Comparison of ENCODE assay signal across 7 mouse cellular contexts in genomic region chr9:110116353-110116976, GRCm38 (mm10). TPM values are rescaled to one million over a fixed set of nuclear protein-coding genes. Genes with fewer than 3 reads are reported as not detected.
DNase-seq lines count a peak whose midpoint lies in the region; ATAC-seq lines count a peak whose summit lies in the region.

No protein-coding gene starts in this region.

- H3K4me3 ChIP-seq in lung, embryonic 15.5 days = peak overlapping the region; percentile 78
- peak overlapping the region; percentile 95 for H3K4me3 ChIP-seq in embryonic facial prominence, embryonic 13.5 days
- H3K4me3 ChIP-seq in limb, embryonic 10.5 days = peak overlapping the region; percentile 72

- H3K27me3 ChIP-seq in lung, embryonic 15.5 days = no peaks in the 10 kb centered on the region
- H3K27me3 ChIP-seq in embryonic facial prominence, embryonic 13.5 days = no peaks in the 10 kb centered on the region
- H3K27me3 ChIP-seq in limb, embryonic 10.5 days (ENCODE audit: low read depth, poor library complexity, severe bottlenecking) = no peaks in the 10 kb centered on the region
- H3K27me3 ChIP-seq in splenic B cell, adult 2 months (ENCODE audit: control insufficient read depth, insufficient read depth, low read length, poor library complexity, severe bottlenecking) = no peaks in the 10 kb centered on the region

- DNase-seq in lung, adult 18-20 months = no peak
- no peak for DNase-seq in limb, embryonic 10.5 days (ENCODE audit: low spot score)
- DNase-seq in splenic B cell, adult 2 months (ENCODE audit: low read depth, low spot score) = peak; percentile 5
- DNase-seq in layer of hippocampus, postnatal 25 days (ENCODE audit: extremely low spot score in 1 of 2, low spot score in 1 of 2) = no peak
- no peak for DNase-seq in frontal cortex, postnatal 14 days (ENCODE audit: low spot score in 2 of 2)

- peak overlapping the region; percentile 98 for H3K27ac ChIP-seq in lung, embryonic 15.5 days
- H3K27ac ChIP-seq in embryonic facial prominence, embryonic 13.5 days = peak overlapping the region; percentile 97
- peak overlapping the region; percentile 97 for H3K27ac ChIP-seq in limb, embryonic 10.5 days

- peak overlapping the region; percentile 73 for H3K9ac ChIP-seq in lung, embryonic 15.5 days
- peak overlapping the region; percentile 98 for H3K9ac ChIP-seq in embryonic facial prominence, embryonic 13.5 days

- ATAC-seq in lung, embryonic 15.5 days (ENCODE audit: borderline replicate concordance, extremely low read depth, low FRiP score, low TSS enrichment) = no peak
- no peak; the same call in 1 of the 2 replicates for ATAC-seq in embryonic facial prominence, embryonic 13.5 days (ENCODE audit: insufficient number of reproducible peaks, insufficient read depth, low FRiP score, low TSS enrichment, low read depth)

- WGBS in lung, embryonic 15.5 days = 6% methylated on average over 10 of the region's 10 CpGs
- WGBS in embryonic facial prominence, embryonic 13.5 days = 9% methylated on average over 10 of the region's 10 CpGs
- 10% methylated on average over 10 of the region's 10 CpGs for WGBS in limb, embryonic 10.5 days

- H3K9me3 ChIP-seq in lung, embryonic 15.5 days = no peaks in the 10 kb centered on the region
- H3K9me3 ChIP-seq in embryonic facial prominence, embryonic 13.5 days = no peaks in the 10 kb centered on the region
- H3K9me3 ChIP-seq in limb, embryonic 10.5 days (replicated peaks) = no peaks in the 10 kb centered on the region

- H3K4me2 ChIP-seq in lung, embryonic 15.5 days = peak overlapping the region; percentile 77
- peak overlapping the region; percentile 71 for H3K4me2 ChIP-seq in embryonic facial prominence, embryonic 13.5 days

- H3K36me3 ChIP-seq in lung, embryonic 15.5 days = peaks cover 35% of the 10 kb centered on the region; the same call in 1 of the 2 replicates
- H3K36me3 ChIP-seq in embryonic facial prominence, embryonic 13.5 days = peaks cover 37% of the 10 kb centered on the region
- H3K36me3 ChIP-seq in limb, embryonic 10.5 days = peaks cover 53% of the 10 kb centered on the region
- no peaks in the 10 kb centered on the region; the same call in none of the 2 replicates for H3K36me3 ChIP-seq in splenic B cell, adult 2 months (ENCODE audit: control insufficient read depth, insufficient read depth, low read length, poor library complexity, severe bottlenecking)

- peaks cover 9% of the 10 kb centered on the region for H3K4me1 ChIP-seq in lung, embryonic 15.5 days
- peaks cover 18% of the 10 kb centered on the region for H3K4me1 ChIP-seq in embryonic facial prominence, embryonic 13.5 days
- H3K4me1 ChIP-seq in limb, embryonic 10.5 days = peaks cover 16% of the 10 kb centered on the region

RNA-seq across cellular contexts. Expression of gene Smarcc1, which starts 1.0 kb away (rescaled TPM):
- polyA plus RNA-seq in lung, embryonic 15.5 days (2015; fragmentation: Nextera tagmentation; extraction: Ambion mirVana) = 122 TPM in 2 replicates
- polyA plus RNA-seq in embryonic facial prominence, embryonic 13.5 days (2015; fragmentation: Nextera tagmentation; extraction: Ambion mirVana) = 188 and 204 TPM in 2 replicates
- polyA plus RNA-seq in limb, embryonic 10.5 days (2016; fragmentation: Nextera tagmentation; extraction: Ambion mirVana) = 208 and 227 TPM in 2 replicates
- total RNA-seq in layer of hippocampus, postnatal 25 days (2021) = 10 to 100 TPM; 54.6 to 65.9 TPM

RNA-seq across cellular contexts. Expression of gene Dhx30, which starts 1.2 kb away (rescaled TPM):
- 115 and 120 TPM in 2 replicates for polyA plus RNA-seq in lung, embryonic 15.5 days (2015; fragmentation: Nextera tagmentation; extraction: Ambion mirVana)
- polyA plus RNA-seq in embryonic facial prominence, embryonic 13.5 days (2015; fragmentation: Nextera tagmentation; extraction: Ambion mirVana) = 159 and 178 TPM in 2 replicates
- 195 and 219 TPM in 2 replicates for polyA plus RNA-seq in limb, embryonic 10.5 days (2016; fragmentation: Nextera tagmentation; extraction: Ambion mirVana)
- 100 to 1,000 TPM; 161 to 170 TPM for total RNA-seq in layer of hippocampus, postnatal 25 days (2021)
